Mouse (Mus musculus): Measurements from ENCODE around the gene Ggcx. TPM values are rescaled to one million over a fixed set of nuclear protein-coding genes. Genes with fewer than 3 reads are reported as not detected.

Ggcx gene
- total and polyA plus RNA-seq, 2 experiments from 2014 or later, result 10.6 to 23.6 TPM

GRCm38 (mm10) chr6:72370091-72370490 lies 44.0 kb upstream of the Ggcx start:
- no peak overlapping the region for H3K4me2 ChIP-seq (ENCODE audit: low read depth, low read length)
- no peak overlapping the region for H3K9ac ChIP-seq (replicated peaks; ENCODE audit: low read length)
- no peaks in the 10 kb centered on the region for H3K4me1 ChIP-seq (ENCODE audit: insufficient read depth, low read length)
- H3K36me3 ChIP-seq (ENCODE audit: insufficient read depth, low read length), result no peaks in the 10 kb centered on the region
- ATAC-seq (no peak), DNase-seq (ENCODE audit: low spot score) (no peak)
- H3K4me3 ChIP-seq (ENCODE audit: low read length), result no peak overlapping the region
- H3K9me3 ChIP-seq (ENCODE audit: low read length), result no peaks in the 10 kb centered on the region
- no peak overlapping the region for H3K27ac ChIP-seq
- H3K27me3 ChIP-seq (ENCODE audit: insufficient read depth, low read length), result no peaks in the 10 kb centered on the region
- WGBS, result 81% methylated on average over 12 of the region's 12 CpGs
- TF ChIP-seq CTCF (IDR thresholded peaks at IDR 0.05; ENCODE audit: low read depth), result no peak

- no peak overlapping the region for H3K27ac ChIP-seq
- DNase-seq (ENCODE audit: low spot score) (no peak), ATAC-seq (no peak)
- 54% methylated on average over 5 of the region's 5 CpGs for WGBS
- H3K4me2 ChIP-seq (ENCODE audit: low read depth, low read length), result no peak overlapping the region
- no peaks in the 10 kb centered on the region for H3K4me1 ChIP-seq (ENCODE audit: insufficient read depth, low read length)
- no peaks in the 10 kb centered on the region for H3K27me3 ChIP-seq (ENCODE audit: insufficient read depth, low read length)
- no peak for TF ChIP-seq CTCF (IDR thresholded peaks at IDR 0.05; ENCODE audit: low read depth)
- no peaks in the 10 kb centered on the region for H3K9me3 ChIP-seq (ENCODE audit: low read length)
- H3K36me3 ChIP-seq (ENCODE audit: insufficient read depth, low read length), result no peaks in the 10 kb centered on the region
- H3K9ac ChIP-seq (replicated peaks; ENCODE audit: low read length), result no peak overlapping the region
- H3K4me3 ChIP-seq (ENCODE audit: low read length), result no peak overlapping the region
Measured at GRCm38 (mm10) chr6:72371147-72371546, 43.0 kb upstream of the Ggcx start.

GRCm38 (mm10) chr6:72371571-72371970 lies 42.5 kb upstream of the Ggcx start:
- Histone ChIP-seq H3K9me3 (ENCODE audit: low read length) (no peaks in the 10 kb centered on the region), H3K4me1 (ENCODE audit: insufficient read depth, low read length) (no peaks in the 10 kb centered on the region), H3K36me3 (ENCODE audit: insufficient read depth, low read length) (no peaks in the 10 kb centered on the region), H3K9ac (replicated peaks; ENCODE audit: low read length) (no peak overlapping the region), H3K27me3 (ENCODE audit: insufficient read depth, low read length) (no peaks in the 10 kb centered on the region), H3K27ac (no peak overlapping the region), H3K4me2 (ENCODE audit: low read depth, low read length) (no peak overlapping the region), H3K4me3 (ENCODE audit: low read length) (no peak overlapping the region)
- 22% methylated on average over 1 of the region's 1 CpGs for WGBS
- no peak for TF ChIP-seq CTCF (IDR thresholded peaks at IDR 0.05; ENCODE audit: low read depth)
- no peak for DNase-seq (ENCODE audit: low spot score)
- ATAC-seq, result no peak

DNA sequence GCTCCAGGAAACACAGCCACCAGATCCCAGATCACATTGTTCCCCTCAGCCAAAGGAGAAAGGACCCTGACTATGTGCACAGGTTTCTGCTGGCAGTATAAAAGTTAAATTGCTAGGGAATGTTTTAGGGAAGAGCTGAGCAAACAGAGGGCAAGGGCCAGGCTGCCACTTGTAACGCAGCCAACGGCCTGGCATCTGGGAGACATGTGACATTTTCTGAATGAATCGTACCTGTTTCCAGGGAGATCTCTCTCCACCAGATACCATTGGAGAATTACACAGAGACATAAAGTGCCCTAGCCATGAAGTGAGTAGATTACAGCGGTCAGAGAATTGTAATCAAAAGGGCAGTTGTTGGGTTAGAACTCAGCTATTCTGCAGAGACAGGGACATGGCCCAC lies 40.9 kb upstream of the Ggcx start:
- DNase-seq (ENCODE audit: low spot score) (no peak), ATAC-seq (no peak)
- H3K36me3 ChIP-seq (ENCODE audit: insufficient read depth, low read length), result no peaks in the 10 kb centered on the region
- H3K9me3 ChIP-seq (ENCODE audit: low read length), result no peaks in the 10 kb centered on the region
- H3K4me3 ChIP-seq (ENCODE audit: low read length), result no peak overlapping the region
- WGBS, result 67% methylated on average over 4 of the region's 4 CpGs
- H3K27ac ChIP-seq, result no peak overlapping the region
- no peak overlapping the region for H3K9ac ChIP-seq (replicated peaks; ENCODE audit: low read length)
- H3K4me1 ChIP-seq (ENCODE audit: insufficient read depth, low read length), result no peaks in the 10 kb centered on the region
- no peak overlapping the region for H3K4me2 ChIP-seq (ENCODE audit: low read depth, low read length)
- no peaks in the 10 kb centered on the region for H3K27me3 ChIP-seq (ENCODE audit: insufficient read depth, low read length)
- TF ChIP-seq CTCF (IDR thresholded peaks at IDR 0.05; ENCODE audit: low read depth), result no peak

DNA sequence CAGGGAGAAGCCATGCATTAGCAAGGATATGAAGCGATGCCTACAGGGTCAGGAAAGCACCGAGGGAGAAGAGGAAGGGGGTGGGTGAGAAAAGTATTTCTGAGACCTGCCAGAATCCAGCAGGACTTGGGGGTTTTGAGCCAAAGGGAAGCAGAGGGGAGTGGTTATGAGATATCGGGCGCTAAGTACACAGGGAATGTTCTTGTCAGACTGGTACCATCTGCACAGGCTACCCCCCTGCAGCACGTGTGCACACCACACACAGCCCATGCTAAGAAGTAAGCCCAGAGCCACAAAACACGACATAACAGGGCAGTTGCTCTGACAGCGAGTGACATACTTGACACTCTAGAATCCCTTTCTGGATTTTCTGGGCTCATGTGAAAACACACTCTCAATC lies 39.9 kb upstream of the Ggcx start:
- Histone ChIP-seq H3K36me3 (ENCODE audit: insufficient read depth, low read length) (no peaks in the 10 kb centered on the region), H3K27me3 (ENCODE audit: insufficient read depth, low read length) (no peaks in the 10 kb centered on the region), H3K27ac (no peak overlapping the region), H3K9ac (replicated peaks; ENCODE audit: low read length) (no peak overlapping the region), H3K4me3 (ENCODE audit: low read length) (no peak overlapping the region), H3K4me2 (ENCODE audit: low read depth, low read length) (no peak overlapping the region), H3K4me1 (ENCODE audit: insufficient read depth, low read length) (no peaks in the 10 kb centered on the region), H3K9me3 (ENCODE audit: low read length) (no peaks in the 10 kb centered on the region)
- WGBS, result 63% methylated on average over 7 of the region's 7 CpGs
- ATAC-seq (no peak), DNase-seq (ENCODE audit: low spot score) (no peak)
- no peak for TF ChIP-seq CTCF (IDR thresholded peaks at IDR 0.05; ENCODE audit: low read depth)

- WGBS, result 80% methylated on average over 15 of the region's 15 CpGs
- ATAC-seq, result no peak
- TF ChIP-seq CTCF (IDR thresholded peaks at IDR 0.05; ENCODE audit: low read depth), result no peak
Measured at GRCm38 (mm10) chr6:72374820-72375563, 39.1 kb upstream of the Ggcx start.

GRCm38 (mm10) chr6:72378510-72379234 lies 35.4 kb upstream of the Ggcx start:
- H3K9me3 ChIP-seq (ENCODE audit: low read length), result no peaks in the 10 kb centered on the region
- no peak for DNase-seq (ENCODE audit: low spot score)
- no peak overlapping the region for H3K9ac ChIP-seq (replicated peaks; ENCODE audit: low read length)
- ATAC-seq, result no peak
- H3K4me1 ChIP-seq (ENCODE audit: insufficient read depth, low read length), result no peaks in the 10 kb centered on the region
- no peak overlapping the region for H3K4me2 ChIP-seq (ENCODE audit: low read depth, low read length)
- 85% methylated on average over 8 of the region's 8 CpGs for WGBS
- no peaks in the 10 kb centered on the region for H3K36me3 ChIP-seq (ENCODE audit: insufficient read depth, low read length)
- no peak overlapping the region for H3K27ac ChIP-seq
- no peak overlapping the region for H3K4me3 ChIP-seq (ENCODE audit: low read length)
- TF ChIP-seq CTCF (IDR thresholded peaks at IDR 0.05; ENCODE audit: low read depth), result no peak
- peaks cover 4% of the 10 kb centered on the region for H3K27me3 ChIP-seq (ENCODE audit: insufficient read depth, low read length)

More at GRCm38 (mm10) chr6:72374820-72375563, 39.1 kb upstream of the Ggcx start:
- Histone ChIP-seq H3K4me1 (ENCODE audit: insufficient read depth, low read length) (no peaks in the 10 kb centered on the region), H3K4me3 (ENCODE audit: low read length) (no peak overlapping the region), H3K9me3 (ENCODE audit: low read length) (no peaks in the 10 kb centered on the region), H3K4me2 (ENCODE audit: low read depth, low read length) (no peak overlapping the region), H3K27ac (no peak overlapping the region), H3K9ac (replicated peaks; ENCODE audit: low read length) (no peak overlapping the region), H3K36me3 (ENCODE audit: insufficient read depth, low read length) (no peaks in the 10 kb centered on the region), H3K27me3 (ENCODE audit: insufficient read depth, low read length) (peaks cover 4% of the 10 kb centered on the region)
- no peak for DNase-seq (ENCODE audit: low spot score)
